Comparison of ENCODE assay signal across 14 mouse cellular contexts in the genomic region with DNA sequence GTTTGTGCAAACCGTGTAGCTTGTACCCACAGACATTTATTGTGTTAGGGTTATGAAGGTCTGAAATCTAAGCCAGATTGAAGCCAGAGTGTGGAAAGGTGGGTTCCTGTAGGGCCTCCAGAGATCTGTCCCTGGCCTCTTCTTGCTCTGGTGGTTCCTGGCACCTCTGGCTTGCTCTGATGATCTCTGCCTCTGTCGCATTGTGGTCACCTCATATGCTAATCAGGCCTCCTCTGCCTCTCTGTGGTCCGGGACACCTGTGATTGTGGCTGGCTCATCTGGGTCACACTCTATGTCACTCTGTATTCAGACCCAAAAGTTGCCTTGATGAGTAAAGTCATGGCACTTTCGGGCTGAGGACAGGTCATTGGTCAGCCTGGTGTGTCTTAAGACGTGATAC.
DNase-seq lines count a peak whose midpoint lies in the region; ATAC-seq and TF ChIP-seq lines count a peak whose summit lies in the region.
"Had no signal": no experiment of that assay in that cellular context is flagged by ENCODE, and none has a peak within 500 bp of the region (broad histone marks: within the 10 kb centered on the region; RNA-seq: fewer than 3 reads in every experiment).

No protein-coding gene starts in this region.

- H3K9me3 ChIP-seq in heart, embryonic 16.5 days (replicated peaks; ENCODE audit: control insufficient read depth, low read length) = no peaks in the 10 kb centered on the region
- no peaks in the 10 kb centered on the region for H3K9me3 ChIP-seq in E14TG2a.4 (ENCODE audit: low read length)
- H3K9me3 ChIP-seq: liver, embryonic 13.5 days; midbrain, embryonic 15.5 days; neural tube, embryonic 12.5 days had no signal

- H3K4me3 ChIP-seq in heart, embryonic 16.5 days (ENCODE audit: low read length) = peak overlapping the region; percentile 28
- H3K4me3 ChIP-seq in spleen, adult 2 months (ENCODE audit: extremely low read depth, insufficient read depth, insufficient read length) = no peak overlapping the region
- peak overlapping the region; percentile 65 for H3K4me3 ChIP-seq in E14TG2a.4 (replicated peaks; ENCODE audit: low read length)
- no peak overlapping the region for H3K4me3 ChIP-seq in gastrocnemius, adult 2 months
- H3K4me3 ChIP-seq: liver, embryonic 13.5 days; midbrain, embryonic 15.5 days; neural tube, embryonic 12.5 days had no signal

- no peak overlapping the region; the same call in 1 of the 2 replicates for H3K9ac ChIP-seq in heart, embryonic 16.5 days (ENCODE audit: low read length)
- H3K9ac ChIP-seq: liver, embryonic 13.5 days; midbrain, embryonic 15.5 days; neural tube, embryonic 12.5 days had no signal

- peaks cover 60% of the 10 kb centered on the region for H3K4me1 ChIP-seq in heart, embryonic 16.5 days (ENCODE audit: control insufficient read depth, insufficient read depth, low read length)
- peaks cover 74% of the 10 kb centered on the region for H3K4me1 ChIP-seq in spleen, adult 2 months (ENCODE audit: control insufficient read depth, insufficient read depth, insufficient read length)
- H3K4me1 ChIP-seq in E14TG2a.4 (replicated peaks; ENCODE audit: low read depth, low read length) = peaks cover 96% of the 10 kb centered on the region

- peak overlapping the region; percentile 33; the same call in 1 of the 2 replicates for H3K4me2 ChIP-seq in heart, embryonic 16.5 days (ENCODE audit: low read depth, low read length)
- H3K4me2 ChIP-seq: liver, embryonic 13.5 days; midbrain, embryonic 15.5 days; neural tube, embryonic 12.5 days had no signal

- DNase-seq in heart, adult 9 months (ENCODE audit: low spot score in 2 of 2) = no peak
- no peak for DNase-seq in spleen, adult 2 months (ENCODE audit: low read depth in 1 of 2, low spot score in 2 of 2)
- no peak for DNase-seq in spleen, postnatal 14 days (ENCODE audit: low spot score in 2 of 2)
- peak; percentile 81 to 86 for DNase-seq in natural killer cell, adult 2 months (ENCODE audit: low spot score in 2 of 2)
- DNase-seq in layer of hippocampus, postnatal 36 days = no peak
- DNase-seq in gastrocnemius, adult 2 months = no peak
- DNase-seq: cerebellum, adult 9-11 months; liver, embryonic 13.5 days; lung, postnatal 36 days had no signal

- TF ChIP-seq CTCF in spleen, adult 2 months (IDR thresholded peaks at IDR 0.05; ENCODE audit: extremely low read depth, insufficient read depth, insufficient read length, insufficient replicate concordance) = no peak
- no peak for TF ChIP-seq CTCF in E14TG2a.4 (conservative IDR thresholded peaks at IDR 0.05; ENCODE audit: low read length)
- no peak for TF ChIP-seq CTCF in gastrocnemius, adult 2 months (IDR thresholded peaks at IDR 0.05)

- intact Hi-C loops in gastrocnemius, adult 2 months (cut with DNase I) = no loop called here

- H3K36me3 ChIP-seq in heart, embryonic 16.5 days (ENCODE audit: control insufficient read depth, insufficient read depth) = no peaks in the 10 kb centered on the region
- no peaks in the 10 kb centered on the region for H3K36me3 ChIP-seq in spleen, adult 2 months (ENCODE audit: control insufficient read depth, insufficient read depth, low read length)
- H3K36me3 ChIP-seq in E14TG2a.4 (ENCODE audit: insufficient read depth, low read length) = peaks cover 2% of the 10 kb centered on the region; the same call in 1 of the 2 replicates
- H3K36me3 ChIP-seq: liver, embryonic 13.5 days; midbrain, embryonic 15.5 days; neural tube, embryonic 12.5 days had no signal

- TF ChIP-seq POLR2A in spleen, adult 2 months (IDR thresholded peaks at IDR 0.05; ENCODE audit: low read depth, low read length) = no peak

- H3K27me3 ChIP-seq in heart, embryonic 16.5 days (ENCODE audit: control insufficient read depth, insufficient read depth, low read length) = no peaks in the 10 kb centered on the region
- H3K27me3 ChIP-seq in spleen, adult 2 months (ENCODE audit: control insufficient read depth, insufficient read depth, low read length) = no peaks in the 10 kb centered on the region
- no peaks in the 10 kb centered on the region for H3K27me3 ChIP-seq in E14TG2a.4 (ENCODE audit: insufficient read depth, low read length)
- H3K27me3 ChIP-seq: liver, embryonic 13.5 days; midbrain, embryonic 15.5 days; neural tube, embryonic 12.5 days; Patski had no signal

- no peak for ATAC-seq in heart, embryonic 16.5 days (replicated peaks; ENCODE audit: extremely low read depth, insufficient read depth, low FRiP score)
- ATAC-seq: midbrain, embryonic 15.5 days; Patski had no signal

- 72% methylated on average over 5 of the region's 5 CpGs for WGBS in heart, embryonic 16.5 days
- 14% methylated on average over 5 of the region's 5 CpGs for WGBS in spleen, adult 2 months

- peak overlapping the region; percentile 8; the same call in 1 of the 2 replicates for H3K27ac ChIP-seq in heart, embryonic 16.5 days (ENCODE audit: low read length)
- H3K27ac ChIP-seq in spleen, adult 2 months (ENCODE audit: insufficient read depth, low read length) = peak overlapping the region; percentile 93
- no peak overlapping the region; the same call in 1 of the 2 replicates for H3K27ac ChIP-seq in gastrocnemius, adult 2 months
- H3K27ac ChIP-seq: liver, embryonic 13.5 days; midbrain, embryonic 15.5 days; neural tube, embryonic 12.5 days had no signal

Comparison
In these comparisons a context has a peak if more than half of its experiments do, and no peak if none do; other contexts are left out.
1. H3K4me3 ChIP-seq: peak in heart, embryonic 16.5 days (single experiment) and E14TG2a.4 (single experiment); none in spleen, adult 2 months (single experiment) and gastrocnemius, adult 2 months (single experiment).
2. DNase-seq: peak in natural killer cell, adult 2 months (2 of 2); none in heart, adult 9 months (0 of 2), spleen, adult 2 months (0 of 2), spleen, postnatal 14 days (0 of 2), layer of hippocampus, postnatal 36 days (0 of 2) and gastrocnemius, adult 2 months (single experiment).